Mouse (Mus musculus): ENCODE data around the gene Mgea5.

Gene Mgea5

DNA sequence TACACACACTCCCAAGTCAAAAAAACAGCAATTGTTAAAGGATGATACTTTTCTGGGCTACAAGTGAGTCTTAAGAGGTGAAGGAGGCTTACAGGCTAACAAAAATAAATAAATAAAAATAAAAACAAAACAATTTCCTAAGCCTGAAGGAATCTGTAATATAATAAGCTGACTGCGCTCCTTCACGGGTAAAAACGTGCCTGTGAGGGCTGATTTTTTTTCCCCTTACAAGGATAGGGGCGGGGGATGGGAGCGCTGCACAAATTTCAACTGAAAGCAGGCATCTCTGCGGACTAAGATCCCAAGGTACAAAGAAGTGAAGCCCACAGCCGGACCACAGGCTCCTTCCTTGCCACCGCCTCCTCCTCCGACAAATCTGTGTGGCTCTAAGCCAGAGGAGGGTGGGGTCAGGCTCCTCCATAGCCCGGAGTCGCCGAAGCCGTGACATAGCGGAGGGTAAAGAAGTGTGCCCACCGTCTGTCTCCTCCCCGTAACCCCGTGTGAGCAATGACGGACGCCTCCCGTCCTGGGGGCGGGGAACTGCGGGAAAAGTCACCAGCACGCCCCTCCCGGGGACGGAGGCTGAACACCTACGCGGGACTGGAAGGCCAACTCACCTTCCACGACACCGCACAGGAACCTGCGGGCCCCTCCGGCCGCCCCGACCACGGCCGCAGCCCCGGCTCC, 1.2 kb downstream of the Mgea5 start:
- ChIA-PET CTCF (interaction anchor here in 1 of 4 experiments (0.6 to 1.0 kb wide), 2 partner anchors 16 to 22 kb away, joined by 3 to 4 read pairs; no protein-coding TSS in a partner anchor), POLR2A (interaction anchor here in 3 of 4 experiments (0.6 to 27.3 kb wide), 15 partner anchors 9 to 547 kb away, joined by 3 to 671 read pairs (median 3); partner anchors contain the start of genes Npm3 (in 2 of the 3), Fgf8 (in 1 of the 3) and Lbx1 (in 1 of the 3))

DNA sequence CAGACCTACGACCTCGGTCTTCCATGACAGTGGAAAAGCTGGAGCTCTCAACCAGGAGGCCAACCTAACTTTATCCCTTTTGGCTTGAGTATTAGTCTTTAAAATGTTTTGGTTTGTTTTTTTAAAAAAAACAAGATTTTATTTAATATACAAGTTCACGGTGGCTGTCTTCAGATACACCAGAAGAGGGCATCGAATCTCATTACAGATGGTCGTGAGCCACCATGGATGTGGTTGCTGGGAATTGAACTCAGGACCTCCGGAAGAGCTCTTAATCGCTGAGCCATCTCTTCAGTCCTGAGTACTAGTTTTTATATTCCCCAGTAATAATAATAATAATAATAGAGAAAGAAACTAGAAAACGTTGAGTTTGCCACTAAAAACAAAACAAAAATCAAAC, 2.0 kb downstream of the Mgea5 start:
- POLR2A ChIA-PET, result interaction anchor here in 3 of 4 experiments (0.5 to 27.3 kb wide), 8 partner anchors 10 to 212 kb away, joined by 3 to 671 read pairs (median 3); partner anchors contain the start of genes Fgf8 (in 1 of the 3) and Npm3 (in 1 of the 3)
- CTCF ChIA-PET, result interaction anchor here in 3 of 4 experiments (0.6 to 1.3 kb wide), 4 partner anchors 17 to 208 kb away, joined by 3 to 4 read pairs (median 4); no protein-coding TSS in a partner anchor

DNA sequence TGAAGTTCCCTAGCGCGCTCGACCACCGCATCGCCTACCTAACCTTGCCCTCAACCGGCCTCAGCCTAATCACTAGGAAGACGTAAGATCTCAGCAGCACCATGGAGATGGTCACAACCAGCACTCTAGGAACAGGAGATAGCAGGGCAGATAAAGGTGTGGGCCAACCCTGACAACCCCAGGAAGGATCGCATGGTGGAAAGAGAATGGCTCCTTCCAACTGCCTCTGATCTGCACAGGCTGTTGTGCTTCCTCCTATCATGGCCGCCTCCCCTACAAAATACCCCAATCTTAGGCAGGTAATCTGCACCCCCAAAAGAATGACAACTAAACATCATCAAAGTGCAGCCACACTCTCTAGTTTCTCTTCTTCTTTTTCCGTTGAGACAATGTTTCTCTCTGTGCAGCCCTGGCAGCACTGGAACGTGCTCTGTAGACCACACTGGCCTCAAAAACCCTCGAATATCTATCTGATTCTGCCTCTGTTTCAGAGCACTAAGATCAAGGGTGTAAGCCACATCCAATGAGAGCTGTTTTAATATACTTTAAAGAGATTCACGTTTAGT, 3.2 kb downstream of the Mgea5 start:
- POLR2A ChIA-PET, result interaction anchor here in 2 of 4 experiments (1.0 to 27.3 kb wide), 6 partner anchors 8 to 28 kb away, joined by 3 to 671 read pairs (median 6); partner anchors contain the start of genes Fgf8 (in 1 of the 2) and Npm3 (in 1 of the 2)
- CTCF ChIA-PET, result interaction anchor here in 2 of 4 experiments (0.6 to 1.3 kb wide), 2 partner anchors 24 to 206 kb away, joined by 3 read pairs; no protein-coding TSS in a partner anchor

DNA sequence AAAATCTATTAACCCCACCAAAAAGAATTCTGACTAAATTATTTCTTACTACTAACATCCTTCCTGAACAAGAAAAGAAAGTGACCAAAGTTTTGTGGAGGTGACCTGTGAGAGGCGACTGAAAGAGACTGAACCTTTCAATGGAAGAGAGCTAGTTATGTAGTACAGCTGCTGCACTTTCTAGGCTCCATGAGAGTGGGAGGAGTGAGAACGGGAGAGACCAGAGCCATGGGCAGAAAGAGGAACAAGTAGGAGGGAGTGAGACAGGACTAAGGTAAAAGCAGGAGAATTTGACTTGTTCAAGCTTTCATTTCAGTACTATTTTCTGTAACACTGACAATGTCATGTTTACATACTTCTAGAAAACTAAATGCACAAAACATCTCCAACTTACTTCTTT, 8.2 kb downstream of the Mgea5 start:
- POLR2A ChIA-PET, result interaction anchor here in 1 of 4 experiments (27.3 to 35.8 kb wide), 2 partner anchors 5 to 17 kb away, joined by 671 read pairs; partner anchors contain the start of genes Fgf8, Mgea5 and Npm3
- CTCF ChIA-PET, result interaction anchor here in 1 of 4 experiments (0.5 to 0.6 kb wide), 2 partner anchors 14 to 41 kb away, joined by 3 to 11 read pairs; no protein-coding TSS in a partner anchor

DNA sequence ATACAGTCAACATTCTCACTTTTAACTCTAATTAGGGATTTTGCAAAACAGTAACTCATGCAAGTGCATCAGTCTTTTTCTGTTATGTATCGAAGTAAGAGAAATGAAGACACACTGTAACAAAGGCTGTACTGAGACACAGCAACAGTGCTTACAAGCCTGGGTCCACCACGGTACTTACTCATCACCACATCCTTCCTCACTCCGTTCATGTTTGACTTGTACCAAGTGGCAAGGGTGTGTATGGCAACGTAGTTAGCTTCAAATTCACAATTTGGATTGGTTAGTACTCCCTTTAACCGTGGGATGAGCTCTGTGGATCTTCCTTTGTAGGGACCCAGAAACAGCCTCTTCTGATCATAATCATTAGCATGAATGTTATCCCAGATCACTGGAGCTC, 12.1 kb downstream of the Mgea5 start:
- ChIA-PET CTCF (interaction anchor here in 1 of 4 experiments (0.8 kb wide), 1 partner anchor 24 kb away, joined by 3 read pairs; no protein-coding TSS in a partner anchor), POLR2A (interaction anchor here in 2 of 4 experiments (0.6 to 35.8 kb wide), 4 partner anchors 9 to 211 kb away, joined by 5 to 671 read pairs (median 338); partner anchors contain the start of genes Fgf8 (in 1 of the 2), Gm17018 (in 1 of the 2), Mgea5 (in 1 of the 2) and Npm3 (in 1 of the 2))

DNA sequence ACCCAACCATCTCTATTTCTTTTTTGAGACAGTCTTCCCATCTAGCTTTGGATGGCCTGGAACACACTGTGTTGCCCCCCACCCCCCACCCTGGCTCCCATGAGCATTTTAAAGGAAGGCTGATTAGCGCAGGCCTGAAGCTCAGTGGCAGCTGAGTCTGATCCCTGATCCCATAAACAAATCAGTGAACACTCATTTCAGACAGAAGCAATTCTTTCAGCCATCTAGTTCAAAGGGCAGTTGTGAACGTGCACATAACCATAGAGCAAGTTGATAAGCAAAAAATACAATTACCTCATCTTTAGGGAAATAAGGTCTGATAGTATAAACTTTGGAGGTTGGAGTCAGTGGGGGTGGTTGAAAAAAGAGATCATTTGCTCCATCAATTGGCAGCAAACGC, 22.8 kb downstream of the Mgea5 start:
- ChIA-PET POLR2A (interaction anchor here in 2 of 4 experiments (0.6 to 35.8 kb wide), 6 partner anchors 9 to 288 kb away, joined by 3 to 671 read pairs (median 6); partner anchors contain the start of gene Mgea5 (in 1 of the 2)), CTCF (no interaction called here)

DNA sequence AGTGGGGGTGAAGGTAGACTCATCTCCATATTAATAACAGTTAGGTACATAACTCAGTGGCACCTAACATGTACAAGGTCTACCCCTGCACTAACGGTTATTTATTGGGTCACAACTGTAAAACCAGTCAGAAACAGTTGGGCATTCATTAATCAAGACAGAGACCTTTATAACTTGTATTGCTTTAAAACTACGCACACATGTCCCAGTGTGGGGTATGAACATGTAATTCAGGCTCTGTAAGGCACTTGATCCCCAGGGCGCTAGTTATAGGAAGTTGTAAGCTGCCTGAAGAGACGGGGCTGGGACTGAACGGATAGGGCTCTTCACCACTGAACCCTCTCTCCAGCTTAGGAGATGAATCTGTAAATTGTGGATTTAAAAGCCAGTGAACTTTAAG, 25.0 kb downstream of the Mgea5 start:
- ChIA-PET CTCF (interaction anchor here in 1 of 4 experiments (0.6 to 1.4 kb wide), 2 partner anchors 256 to 744 kb away, joined by 3 read pairs; partner anchors contain the start of gene Lzts2), POLR2A (interaction anchor here (0.5 to 35.8 kb wide), 8 partner anchors 8 to 858 kb away, joined by 3 to 671 read pairs (median 6); partner anchors contain the start of genes Mgea5 (in 1 of the 4) and Npm3 (in 1 of the 4))

DNA sequence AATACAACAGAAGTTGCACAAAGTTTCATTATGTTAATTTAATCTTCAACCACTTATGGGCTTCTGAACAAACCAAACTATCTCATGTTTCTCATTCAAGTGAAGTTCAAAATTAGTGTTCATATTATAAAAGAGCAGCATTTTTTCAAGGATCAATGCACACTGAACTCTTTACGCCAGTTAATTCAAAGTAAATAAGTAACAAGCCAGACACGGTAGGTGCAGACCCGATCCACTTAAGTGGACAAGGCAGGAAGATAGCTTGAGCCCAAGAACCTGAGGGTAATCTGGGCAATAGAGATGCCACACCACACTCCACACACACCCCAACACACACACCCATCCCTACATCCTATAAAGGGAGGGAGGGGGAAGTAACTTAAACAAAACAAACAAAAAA, 30.1 kb downstream of the Mgea5 start:
- CTCF ChIA-PET, result interaction anchor here in 2 of 4 experiments (1.3 to 1.4 kb wide), 3 partner anchors 51 to 180 kb away, joined by 3 to 5 read pairs (median 4); no protein-coding TSS in a partner anchor

DNA sequence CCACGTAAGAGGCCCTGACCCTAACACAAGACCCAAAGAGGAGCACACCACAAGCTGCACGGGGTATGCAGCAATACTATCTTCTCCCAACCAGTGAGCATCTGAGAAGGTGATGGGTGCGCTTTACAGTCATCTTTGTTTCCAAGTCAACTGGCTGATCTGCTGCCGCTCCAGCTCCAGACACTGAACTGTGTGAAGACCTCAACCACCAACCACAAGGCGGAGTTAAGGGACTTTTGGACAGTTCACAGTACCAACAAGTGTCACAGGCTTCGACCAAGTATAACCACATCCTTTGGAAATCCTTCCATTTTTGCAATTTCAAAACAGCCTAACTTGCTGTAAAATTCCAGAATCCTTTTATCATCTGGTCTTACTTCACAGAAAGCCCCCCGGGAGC, 31.8 kb downstream of the Mgea5 start:
- ChIA-PET CTCF (interaction anchor here in 2 of 4 experiments (0.5 to 1.2 kb wide), 4 partner anchors 178 to 537 kb away, joined by 3 to 6 read pairs (median 4); no protein-coding TSS in a partner anchor), POLR2A (interaction anchor here in 2 of 4 experiments (1.0 to 35.8 kb wide), 7 partner anchors 9 to 286 kb away, joined by 3 to 671 read pairs (median 4); partner anchors contain the start of gene Mgea5 (in 1 of the 2))

More for the DNA sequence above, 30.1 kb downstream of the Mgea5 start:
- POLR2A ChIA-PET, result interaction anchor here in 2 of 4 experiments (1.0 to 35.8 kb wide), 3 partner anchors 10 to 27 kb away, joined by 4 to 671 read pairs (median 10); partner anchors contain the start of gene Mgea5 (in 1 of the 2)

DNA sequence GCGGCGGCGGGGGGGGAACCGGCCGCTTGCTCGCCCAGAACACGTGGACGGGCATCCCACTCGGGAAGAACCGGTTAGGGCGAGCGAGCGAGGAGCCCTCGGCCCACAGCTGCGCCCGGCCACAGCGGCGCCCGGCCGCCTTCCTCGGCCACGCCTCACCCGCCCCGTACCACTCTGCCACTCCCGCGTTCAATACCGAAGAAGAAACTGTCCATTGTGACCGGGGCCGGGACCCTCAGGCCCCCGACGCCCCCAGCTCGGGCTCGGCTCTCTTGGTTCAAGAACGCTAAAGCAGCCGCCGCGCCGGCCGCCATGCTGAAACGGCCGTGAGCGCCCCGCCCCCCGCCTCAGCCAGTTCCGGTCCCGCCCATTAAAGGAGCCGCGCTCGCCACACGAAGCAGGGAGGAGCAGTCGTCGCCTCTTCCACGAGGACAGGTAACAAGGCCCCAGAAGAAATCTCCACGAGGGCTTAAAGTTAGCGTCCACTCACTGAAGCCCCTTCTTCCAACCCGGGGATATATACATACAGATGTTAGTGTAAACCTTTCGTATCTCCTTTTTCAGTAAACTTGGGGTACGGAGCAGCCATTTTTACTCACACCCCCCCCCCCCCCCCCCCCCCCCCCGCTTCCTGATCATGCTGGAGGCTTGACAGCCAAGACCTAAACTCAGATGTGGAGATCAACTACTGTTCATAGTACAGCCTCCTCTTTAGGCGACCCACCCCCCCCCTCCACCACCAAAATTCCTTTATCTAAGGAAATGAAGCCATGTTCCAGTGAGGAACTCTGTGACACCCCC, 34.2 kb downstream of the Mgea5 start, which contains the start of gene Npm3:
Npm3 (minus strand) TSS at position 349 of the 801 bp plus-strand sequence.
- ChIA-PET POLR2A (interaction anchor here (0.7 to 35.8 kb wide), 11 partner anchors 9 to 754 kb away, joined by 3 to 671 read pairs (median 3); partner anchors contain the start of genes Mgea5 (in 1 of the 4) and Nolc1 (in 1 of the 4)), CTCF (interaction anchor here in 2 of 4 experiments (0.5 to 0.6 kb wide), 4 partner anchors 61 to 533 kb away, joined by 3 to 4 read pairs (median 3); no protein-coding TSS in a partner anchor)

DNA sequence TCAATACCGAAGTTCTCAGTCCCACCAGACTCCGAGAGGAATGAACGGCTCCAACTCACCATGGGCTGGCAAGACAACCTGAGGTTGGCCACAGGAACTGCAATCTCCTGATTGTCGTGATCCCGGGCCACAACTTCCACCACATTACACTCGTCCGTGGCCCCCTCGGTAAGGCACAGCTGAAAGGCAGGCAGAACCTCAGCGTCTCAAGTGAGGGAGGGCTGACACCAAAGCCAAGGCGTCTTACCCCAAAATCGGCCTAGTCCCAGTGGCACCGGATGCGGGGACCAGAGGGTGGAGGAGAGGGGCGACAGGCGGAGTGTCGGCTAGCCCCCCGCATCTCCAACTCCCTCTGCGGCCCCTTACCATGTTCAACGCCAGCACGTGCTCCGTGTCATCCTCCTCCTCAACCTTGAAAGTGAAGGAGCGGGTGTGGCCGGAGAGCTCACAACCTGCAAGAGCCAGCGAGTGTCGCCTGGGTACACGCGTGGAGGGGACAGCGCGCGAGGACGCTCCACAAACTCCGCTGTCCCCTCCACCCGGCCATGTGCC, 34.9 kb downstream of the Mgea5 start:
- CTCF ChIA-PET, result interaction anchor here in 3 of 4 experiments (0.5 to 5.4 kb wide), 11 partner anchors 39 to 572 kb away, joined by 3 to 62 read pairs (median 4); partner anchors contain the start of gene Kcnip2 (in 1 of the 3)
- POLR2A ChIA-PET, result interaction anchor here in 2 of 4 experiments (0.7 to 35.8 kb wide), 9 partner anchors 8 to 327 kb away, joined by 3 to 671 read pairs (median 3); partner anchors contain the start of genes Mgea5 (in 1 of the 2) and Nolc1 (in 1 of the 2)

DNA sequence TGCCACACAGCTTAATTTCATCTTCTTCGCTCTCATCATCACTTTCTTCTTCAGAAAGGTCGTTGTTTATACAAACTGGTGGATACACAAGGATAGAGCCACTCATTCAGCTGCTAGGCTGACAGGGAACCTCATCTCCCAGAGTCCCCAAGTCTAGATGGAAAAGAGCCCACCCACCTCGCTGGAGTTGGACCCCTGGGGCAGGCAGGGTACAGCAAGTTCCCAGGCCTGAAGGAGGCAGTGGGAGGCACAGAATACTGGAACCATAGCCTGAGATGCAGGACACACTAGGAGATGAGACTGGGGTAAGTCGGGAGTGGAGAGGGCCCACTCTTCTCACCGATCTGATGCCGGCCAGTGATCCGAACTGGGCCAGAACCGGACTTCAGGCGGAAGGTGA, 35.4 kb downstream of the Mgea5 start:
- ChIA-PET CTCF (interaction anchor here (0.7 to 5.4 kb wide), 14 partner anchors 26 to 571 kb away, joined by 3 to 62 read pairs (median 4); partner anchors contain the start of gene Kcnip2 (in 1 of the 4)), POLR2A (interaction anchor here in 3 of 4 experiments (1.0 to 35.8 kb wide), 9 partner anchors 9 to 280 kb away, joined by 3 to 671 read pairs (median 3); partner anchors contain the start of gene Mgea5 (in 1 of the 3))

DNA sequence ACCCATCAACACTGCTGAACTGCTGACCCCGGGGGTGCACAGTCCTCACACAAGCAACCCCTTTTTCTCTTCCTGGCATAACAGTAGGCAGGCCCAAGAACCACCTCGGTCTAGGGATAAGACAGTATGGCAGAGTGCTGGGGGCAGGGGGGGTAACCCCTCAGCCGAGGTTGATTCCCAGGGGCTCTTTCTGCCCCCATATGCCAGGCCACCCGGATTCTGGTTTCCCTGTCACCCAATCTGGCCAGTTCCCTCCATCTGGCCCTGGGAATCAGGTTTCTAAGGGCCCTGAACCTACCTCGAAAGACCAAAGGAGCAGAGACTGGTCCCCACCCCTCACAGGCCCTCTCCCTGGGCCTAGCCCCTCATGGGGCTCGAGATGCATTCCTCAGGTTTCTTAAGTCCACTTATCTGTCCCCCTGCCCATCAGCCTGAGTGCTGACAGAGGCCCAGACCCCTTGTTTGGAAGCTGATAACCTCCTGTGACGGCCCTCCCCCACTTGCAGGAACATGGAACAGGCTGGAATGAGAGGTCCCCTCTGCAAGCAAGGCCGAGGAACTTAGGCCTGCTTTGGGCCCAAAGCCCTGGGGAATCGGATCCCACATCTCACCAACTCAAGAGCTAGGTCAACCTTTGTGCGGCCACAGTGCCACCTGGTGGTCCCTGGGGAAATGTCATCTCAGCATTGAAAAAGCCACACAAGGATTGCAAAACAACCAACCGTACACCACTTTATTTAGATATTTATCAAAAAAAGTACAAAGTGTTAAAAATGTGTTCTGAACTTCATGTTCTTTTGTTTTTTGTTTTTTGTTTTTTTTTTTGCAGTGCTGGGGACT, 36.4 kb downstream of the Mgea5 start:
- ChIA-PET POLR2A (interaction anchor here (0.6 to 35.8 kb wide), 14 partner anchors 10 to 281 kb away, joined by 3 to 671 read pairs (median 4); partner anchors contain the start of gene Mgea5 (in 1 of the 4)), CTCF (interaction anchor here (0.6 to 5.4 kb wide), 50 partner anchors 9 to 940 kb away, joined by 3 to 62 read pairs (median 4); partner anchors contain the start of gene Kcnip2 (in 1 of the 4))

DNA sequence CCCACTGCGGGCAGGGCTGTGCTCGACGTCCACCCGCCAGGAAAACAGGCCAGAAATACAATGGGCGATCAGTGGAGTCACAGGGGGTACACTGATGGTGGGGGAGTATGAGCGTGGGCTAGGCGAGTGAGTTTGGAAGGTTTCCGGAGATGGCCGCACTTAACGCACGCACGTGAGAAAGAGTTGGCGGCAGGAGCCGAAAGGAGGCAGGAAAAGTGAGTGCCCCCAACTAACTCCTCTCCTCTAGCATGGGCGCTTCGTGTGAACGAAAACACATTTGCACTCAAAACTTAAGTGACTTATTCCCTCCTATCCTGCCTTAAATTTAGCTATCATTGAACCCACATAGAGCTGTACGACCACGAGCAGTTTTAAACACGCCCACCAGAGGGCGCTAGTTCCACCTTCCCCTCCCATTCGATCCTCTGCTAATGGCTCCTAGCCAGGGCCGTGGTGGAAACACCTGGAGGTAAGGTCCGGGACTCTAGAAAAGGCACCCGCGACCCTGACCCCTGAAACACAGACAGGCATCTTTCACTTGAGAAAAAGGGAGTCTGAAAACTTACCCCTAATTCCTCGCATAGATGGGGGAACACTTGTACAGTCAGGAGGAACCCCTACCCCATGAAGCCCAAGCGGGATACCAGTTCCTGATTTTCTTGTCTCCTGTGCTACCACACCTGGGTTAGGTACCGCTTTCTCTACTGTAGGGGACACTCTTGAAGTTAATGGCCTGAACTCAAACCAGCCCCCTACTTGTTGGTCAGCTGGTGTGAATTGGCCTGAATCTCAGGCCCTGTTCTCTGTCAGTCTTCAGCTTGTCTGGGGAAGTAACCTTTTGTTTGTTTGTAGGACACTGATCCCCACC, 37.2 kb downstream of the Mgea5 start:
- ChIA-PET CTCF (interaction anchor here (0.5 to 5.4 kb wide), 56 partner anchors 9 to 1562 kb away, joined by 3 to 62 read pairs (median 4); partner anchors contain the start of genes Gm17018 (in 1 of the 4) and Poll (in 1 of the 4)), POLR2A (interaction anchor here (0.6 to 35.8 kb wide), 15 partner anchors 11 to 224 kb away, joined by 3 to 671 read pairs (median 4); partner anchors contain the start of gene Mgea5 (in 1 of the 4))
